Mouse (Mus musculus): ENCODE results near the gene Cdc7. TPM values are rescaled to one million over a fixed set of nuclear protein-coding genes. Genes with fewer than 3 reads are reported as not detected.
"Not testable (repeated sequence)": the region's sequence is repeated elsewhere in the genome, so short reads cannot be mapped to it uniquely, and the experiment has no call there.

Gene Cdc7
- polyA plus RNA-seq (2012; rRNA removed): 5.6 and 7.2 TPM in 2 replicates

GRCm38 (mm10) chr5:106963584-106964512 is at the start of gene Cdc7:
Gene Cdc7, plus strand, starts transcription at chr5:106964322.
- peak; percentile 75 for DNase-seq (ENCODE audit: low read depth, low spot score)
- 5% methylated on average over 54 of the region's 54 CpGs for WGBS

GRCm38 (mm10) chr5:106919315-106919714 is 44.8 kb upstream of the Cdc7 start:
- DNase-seq (ENCODE audit: low read depth, low spot score): no peak

- no peak for DNase-seq (ENCODE audit: low read depth, low spot score)
- 5% methylated on average over 69 of the region's 76 CpGs for WGBS
Observed at GRCm38 (mm10) chr5:106925488-106926368, 38.4 kb upstream of the Cdc7 start, which contains the start of gene Hfm1. Gene Hfm1, minus strand, starts transcription at chr5:106926321.

GRCm38 (mm10) chr5:106926369-106926686 is 37.8 kb upstream of the Cdc7 start:
- WGBS: 60% methylated on average over 4 of the region's 4 CpGs
- DNase-seq (ENCODE audit: low read depth, low spot score): no peak

GRCm38 (mm10) chr5:106927996-106928395 is 36.1 kb upstream of the Cdc7 start:
- DNase-seq (ENCODE audit: low read depth, low spot score): no peak
- 82% methylated on average over 4 of the region's 4 CpGs for WGBS

- 66% methylated on average over 4 of the region's 4 CpGs for WGBS
- DNase-seq (ENCODE audit: low read depth, low spot score): no peak
Observed at GRCm38 (mm10) chr5:106946342-106946741, 17.8 kb upstream of the Cdc7 start.

- DNase-seq (ENCODE audit: low read depth, low spot score): no peak
- WGBS: 88% methylated on average over 6 of the region's 6 CpGs
Observed at GRCm38 (mm10) chr5:106948683-106949082, 15.4 kb upstream of the Cdc7 start.

GRCm38 (mm10) chr5:106956467-106956866 is 7.7 kb upstream of the Cdc7 start:
- DNase-seq (ENCODE audit: low read depth, low spot score): no peak
- whole genome bisulfite sequencing: 71% methylated on average over 3 of the region's 3 CpGs

- 91% methylated on average over 3 of the region's 3 CpGs for WGBS
- DNase-seq (ENCODE audit: low read depth, low spot score): no peak
Observed at GRCm38 (mm10) chr5:106959031-106959430, 5.1 kb upstream of the Cdc7 start.

GRCm38 (mm10) chr5:106960451-106960850 is 3.7 kb upstream of the Cdc7 start:
- DNase-seq (ENCODE audit: low read depth, low spot score): no peak
- 93% methylated on average over 2 of the region's 2 CpGs for WGBS

GRCm38 (mm10) chr5:106964513-106965014 is 442 bp downstream of the Cdc7 start:
- DNase-seq (ENCODE audit: low read depth, low spot score): peak; percentile 33
- WGBS: under 1% methylated on average over 41 of the region's 41 CpGs

GRCm38 (mm10) chr5:106966443-106966842 is 2.3 kb downstream of the Cdc7 start:
- no peak for DNase-seq (ENCODE audit: low read depth, low spot score)
- 80% methylated on average over 3 of the region's 3 CpGs for WGBS

GRCm38 (mm10) chr5:106967578-106967977 is 3.5 kb downstream of the Cdc7 start:
- DNase-seq (ENCODE audit: low read depth, low spot score): no peak
- WGBS: 100% methylated on average over 1 of the region's 1 CpGs

- DNase-seq (ENCODE audit: low read depth, low spot score): no peak
- 83% methylated on average over 7 of the region's 7 CpGs for WGBS
Observed at GRCm38 (mm10) chr5:106973883-106974282, 9.8 kb downstream of the Cdc7 start.

- WGBS: 48% methylated on average over 7 of the region's 7 CpGs
- DNase-seq (ENCODE audit: low read depth, low spot score): no peak
Observed at GRCm38 (mm10) chr5:106979156-106979555, 15.0 kb downstream of the Cdc7 start.

- DNase-seq (ENCODE audit: low read depth, low spot score): no peak
- WGBS: 54% methylated on average over 7 of the region's 7 CpGs
Observed at GRCm38 (mm10) chr5:106982298-106982952, 18.3 kb downstream of the Cdc7 start.

- DNase-seq (ENCODE audit: low read depth, low spot score): not testable (repeated sequence)
- WGBS: 87% methylated on average over 3 of the region's 3 CpGs
Observed at GRCm38 (mm10) chr5:106984934-106985333, 20.8 kb downstream of the Cdc7 start.

GRCm38 (mm10) chr5:106985594-106985993 is 21.5 kb downstream of the Cdc7 start:
- WGBS: 49% methylated on average over 2 of the region's 2 CpGs
- DNase-seq (ENCODE audit: low read depth, low spot score): no peak

- 46% methylated on average over 8 of the region's 8 CpGs for WGBS
- no peak for DNase-seq (ENCODE audit: low read depth, low spot score)
Observed at GRCm38 (mm10) chr5:106989181-106989580, 25.1 kb downstream of the Cdc7 start.

- WGBS: 64% methylated on average over 12 of the region's 12 CpGs
- no peak for DNase-seq (ENCODE audit: low read depth, low spot score)
Observed at GRCm38 (mm10) chr5:106989786-106990185, 25.7 kb downstream of the Cdc7 start.

Measured in large intestine, adult 2 months (tissue).